Mouse (Mus musculus): Measurements from ENCODE around the gene Rerg. TPM values are rescaled to one million over a fixed set of nuclear protein-coding genes. Genes with fewer than 3 reads are reported as not detected.

Gene Rerg
- polyA plus RNA-seq, 1 experiment = not detected

GRCm38 (mm10) chr6:137100259-137100658 lies 70.0 kb downstream of the Rerg start:
- Histone ChIP-seq H3K4me1 (ENCODE audit: control insufficient read depth, insufficient read depth, low read length) (no peaks in the 10 kb centered on the region), H3K4me3 (replicated peaks; ENCODE audit: control insufficient read depth, low read depth, low read length) (no peak overlapping the region), H3K27ac (ENCODE audit: control insufficient read depth, insufficient read depth, low read depth, low read length, poor library complexity) (no peak overlapping the region)
- WGBS = 69% methylated on average over 2 of the region's 2 CpGs
- TF ChIP-seq POLR2A (IDR thresholded peaks at IDR 0.05; ENCODE audit: borderline replicate concordance, control insufficient read depth, low read depth, low read length) (no peak), CTCF (IDR thresholded peaks at IDR 0.05; ENCODE audit: control insufficient read depth, insufficient read depth, low read length) (no peak)

GRCm38 (mm10) chr6:137098232-137099191 lies 71.8 kb downstream of the Rerg start:
- WGBS = 66% methylated on average over 18 of the region's 18 CpGs
- Histone ChIP-seq H3K27ac (ENCODE audit: control insufficient read depth, insufficient read depth, low read depth, low read length, poor library complexity) (no peak overlapping the region), H3K4me1 (ENCODE audit: control insufficient read depth, insufficient read depth, low read length) (no peaks in the 10 kb centered on the region), H3K4me3 (replicated peaks; ENCODE audit: control insufficient read depth, low read depth, low read length) (no peak overlapping the region)
- no peak for TF ChIP-seq POLR2A (IDR thresholded peaks at IDR 0.05; ENCODE audit: borderline replicate concordance, control insufficient read depth, low read depth, low read length)
- 0 out of 2 replicates have a peak, but pooled peaks have one; percentile 25 for TF ChIP-seq CTCF (IDR thresholded peaks at IDR 0.05; ENCODE audit: control insufficient read depth, insufficient read depth, low read length)

GRCm38 (mm10) chr6:137094475-137094874 lies 75.8 kb downstream of the Rerg start:
- TF ChIP-seq CTCF (IDR thresholded peaks at IDR 0.05; ENCODE audit: control insufficient read depth, insufficient read depth, low read length) (no peak), POLR2A (IDR thresholded peaks at IDR 0.05; ENCODE audit: borderline replicate concordance, control insufficient read depth, low read depth, low read length) (no peak)

GRCm38 (mm10) chr6:137088469-137088868 lies 81.8 kb downstream of the Rerg start:
- no peak for TF ChIP-seq POLR2A (IDR thresholded peaks at IDR 0.05; ENCODE audit: borderline replicate concordance, control insufficient read depth, low read depth, low read length)
- 75% methylated on average over 6 of the region's 6 CpGs for WGBS
- no peak overlapping the region for H3K27ac ChIP-seq (ENCODE audit: control insufficient read depth, insufficient read depth, low read depth, low read length, poor library complexity)
- no peaks in the 10 kb centered on the region for H3K4me1 ChIP-seq (ENCODE audit: control insufficient read depth, insufficient read depth, low read length)
- H3K4me3 ChIP-seq (replicated peaks; ENCODE audit: control insufficient read depth, low read depth, low read length) = no peak overlapping the region

More at GRCm38 (mm10) chr6:137094475-137094874, 75.8 kb downstream of the Rerg start:
- no peak overlapping the region for H3K4me3 ChIP-seq (replicated peaks; ENCODE audit: control insufficient read depth, low read depth, low read length)
- H3K4me1 ChIP-seq (ENCODE audit: control insufficient read depth, insufficient read depth, low read length) = no peaks in the 10 kb centered on the region
- H3K27ac ChIP-seq (ENCODE audit: control insufficient read depth, insufficient read depth, low read depth, low read length, poor library complexity) = no peak overlapping the region
- WGBS = 80% methylated on average over 2 of the region's 2 CpGs

GRCm38 (mm10) chr6:137087956-137088355 lies 82.3 kb downstream of the Rerg start:
- TF ChIP-seq POLR2A (IDR thresholded peaks at IDR 0.05; ENCODE audit: borderline replicate concordance, control insufficient read depth, low read depth, low read length) (no peak), CTCF (IDR thresholded peaks at IDR 0.05; ENCODE audit: control insufficient read depth, insufficient read depth, low read length) (no peak)
- no peaks in the 10 kb centered on the region for H3K4me1 ChIP-seq (ENCODE audit: control insufficient read depth, insufficient read depth, low read length)
- no peak overlapping the region for H3K4me3 ChIP-seq (replicated peaks; ENCODE audit: control insufficient read depth, low read depth, low read length)
- no peak overlapping the region for H3K27ac ChIP-seq (ENCODE audit: control insufficient read depth, insufficient read depth, low read depth, low read length, poor library complexity)
- WGBS = 78% methylated on average over 5 of the region's 5 CpGs

- no peaks in the 10 kb centered on the region for H3K4me1 ChIP-seq (ENCODE audit: control insufficient read depth, insufficient read depth, low read length)
- H3K27ac ChIP-seq (ENCODE audit: control insufficient read depth, insufficient read depth, low read depth, low read length, poor library complexity) = no peak overlapping the region
- no peak overlapping the region for H3K4me3 ChIP-seq (replicated peaks; ENCODE audit: control insufficient read depth, low read depth, low read length)
- 72% methylated on average over 3 of the region's 3 CpGs for WGBS
- TF ChIP-seq POLR2A (IDR thresholded peaks at IDR 0.05; ENCODE audit: borderline replicate concordance, control insufficient read depth, low read depth, low read length) = no peak
- TF ChIP-seq CTCF (IDR thresholded peaks at IDR 0.05; ENCODE audit: control insufficient read depth, insufficient read depth, low read length) = no peak
Measured at GRCm38 (mm10) chr6:137087470-137087869, 82.8 kb downstream of the Rerg start.

- no peak overlapping the region for H3K4me3 ChIP-seq (replicated peaks; ENCODE audit: control insufficient read depth, low read depth, low read length)
- TF ChIP-seq POLR2A (IDR thresholded peaks at IDR 0.05; ENCODE audit: borderline replicate concordance, control insufficient read depth, low read depth, low read length) = no peak
- no peak for TF ChIP-seq CTCF (IDR thresholded peaks at IDR 0.05; ENCODE audit: control insufficient read depth, insufficient read depth, low read length)
- 78% methylated on average over 6 of the region's 6 CpGs for WGBS
- H3K4me1 ChIP-seq (ENCODE audit: control insufficient read depth, insufficient read depth, low read length) = no peaks in the 10 kb centered on the region
- H3K27ac ChIP-seq (ENCODE audit: control insufficient read depth, insufficient read depth, low read depth, low read length, poor library complexity) = no peak overlapping the region
Measured at GRCm38 (mm10) chr6:137079701-137080100, 90.6 kb downstream of the Rerg start.

GRCm38 (mm10) chr6:137076731-137077130 lies 93.6 kb downstream of the Rerg start:
- Histone ChIP-seq H3K27ac (ENCODE audit: control insufficient read depth, insufficient read depth, low read depth, low read length, poor library complexity) (no peak overlapping the region), H3K4me1 (ENCODE audit: control insufficient read depth, insufficient read depth, low read length) (no peaks in the 10 kb centered on the region), H3K4me3 (replicated peaks; ENCODE audit: control insufficient read depth, low read depth, low read length) (no peak overlapping the region)
- whole genome bisulfite sequencing = 87% methylated on average over 13 of the region's 13 CpGs
- TF ChIP-seq POLR2A (IDR thresholded peaks at IDR 0.05; ENCODE audit: borderline replicate concordance, control insufficient read depth, low read depth, low read length) = no peak
- no peak for TF ChIP-seq CTCF (IDR thresholded peaks at IDR 0.05; ENCODE audit: control insufficient read depth, insufficient read depth, low read length)

Data from bone marrow, adult 2 months (tissue).